Mouse (Mus musculus) erythroblast, embryonic 14.5 days (primary cell): ENCODE results near the gene Zfp169. TPM values are rescaled to one million over a fixed set of nuclear protein-coding genes. Genes with fewer than 3 reads are reported as not detected.

Experiments
- H3K27me3 ChIP-seq: 2 replicates; pipeline ENCODE4 v1.6.1; 2012; ENCODE audit warnings: inconsistent platforms; ENCODE audit not compliant: control insufficient read depth
- H3K36me3 ChIP-seq: 2 replicates; pipeline ENCODE4 v1.6.1; 2012; ENCODE audit warnings: mild to moderate bottlenecking, inconsistent platforms; ENCODE audit not compliant: control insufficient read depth
- H3K4me1 ChIP-seq: 2 replicates; pipeline ENCODE4 v1.6.1; 2012; ENCODE audit warnings: inconsistent platforms; ENCODE audit not compliant: control insufficient read depth
- H3K4me3 ChIP-seq: replicated peaks from 2 replicates; pipeline ENCODE3; 2012; ENCODE audit warnings: moderate library complexity, mild to moderate bottlenecking, inconsistent platforms
- H3K9me3 ChIP-seq: 2 replicates; pipeline ENCODE4 v1.6.1; 2012; ENCODE audit warnings: low read length, inconsistent platforms, mixed read lengths; ENCODE audit not compliant: control insufficient read depth
- GATA1 ChIP-seq: IDR thresholded peaks from 2 replicates; pipeline ENCODE4 v1.6.1; 2012; ENCODE audit warnings: low read length, inconsistent platforms, mixed read lengths
- TAL1 ChIP-seq: IDR thresholded peaks from 3 replicates; pipeline ENCODE4 v1.6.1; 2012; ENCODE audit warnings: low read length, inconsistent platforms, mixed read lengths
- polyA plus RNA-seq: library from polyadenylated mRNA; stranded (reverse); fragments of >175 nt; gene quantifications from 2 replicates; pipeline ENCODE4 v1.2.3, GENCODE M21; 2012

The Zfp169 gene
- polyA plus RNA-seq, 1 experiment: 0.01 TPM

- Histone ChIP-seq H3K36me3 (peaks cover 29% of the 10 kb centered on the region), H3K4me3 (no peak overlapping the region), H3K27me3 (no peaks in the 10 kb centered on the region), H3K9me3 (peaks cover 19% of the 10 kb centered on the region), H3K4me1 (no peaks in the 10 kb centered on the region)
- TF ChIP-seq TAL1 (no peak), GATA1 (no peak)
These were observed 22.7 kb downstream of the Zfp169 start for GRCm38 (mm10) chr13:48490396-48491182.

- H3K4me1 ChIP-seq: no peaks in the 10 kb centered on the region
- no peak for TF ChIP-seq GATA1
- no peak for TF ChIP-seq TAL1
- H3K36me3 ChIP-seq: no peaks in the 10 kb centered on the region
- no peaks in the 10 kb centered on the region for H3K27me3 ChIP-seq
- no peaks in the 10 kb centered on the region for H3K9me3 ChIP-seq
- no peak overlapping the region for H3K4me3 ChIP-seq
These were observed 29.6 kb downstream of the Zfp169 start for GRCm38 (mm10) chr13:48483606-48484005.

GRCm38 (mm10) chr13:48468656-48469180 lies 44.5 kb downstream of the Zfp169 start:
- Histone ChIP-seq H3K27me3 (no peaks in the 10 kb centered on the region), H3K36me3 (no peaks in the 10 kb centered on the region), H3K9me3 (0 out of 2 replicates have a peak, but pooled peaks cover 2% of the 10 kb centered on the region), H3K4me1 (no peaks in the 10 kb centered on the region), H3K4me3 (no peak overlapping the region)
- TF ChIP-seq GATA1: no peak
- no peak for TF ChIP-seq TAL1

- Histone ChIP-seq H3K9me3 (0 out of 2 replicates have a peak, but pooled peaks cover 2% of the 10 kb centered on the region), H3K36me3 (no peaks in the 10 kb centered on the region), H3K4me3 (no peak overlapping the region), H3K27me3 (no peaks in the 10 kb centered on the region), H3K4me1 (no peaks in the 10 kb centered on the region)
- no peak for TF ChIP-seq GATA1
- TF ChIP-seq TAL1: no peak
These were observed 47.1 kb downstream of the Zfp169 start for GRCm38 (mm10) chr13:48466186-48466585.

GRCm38 (mm10) chr13:48464170-48464569 lies 49.1 kb downstream of the Zfp169 start:
- Histone ChIP-seq H3K36me3 (no peaks in the 10 kb centered on the region), H3K4me3 (no peak overlapping the region), H3K9me3 (no peaks in the 10 kb centered on the region), H3K27me3 (no peaks in the 10 kb centered on the region), H3K4me1 (no peaks in the 10 kb centered on the region)
- TF ChIP-seq GATA1: no peak
- no peak for TF ChIP-seq TAL1

GRCm38 (mm10) chr13:48459280-48459679 lies 54.0 kb downstream of the Zfp169 start:
- no peaks in the 10 kb centered on the region for H3K36me3 ChIP-seq
- no peaks in the 10 kb centered on the region for H3K9me3 ChIP-seq
- no peaks in the 10 kb centered on the region for H3K4me1 ChIP-seq
- TF ChIP-seq GATA1: no peak
- no peak for TF ChIP-seq TAL1
- no peak overlapping the region for H3K4me3 ChIP-seq
- H3K27me3 ChIP-seq: no peaks in the 10 kb centered on the region

GRCm38 (mm10) chr13:48448119-48448518 lies 65.1 kb downstream of the Zfp169 start:
- peaks cover 12% of the 10 kb centered on the region for H3K9me3 ChIP-seq
- peaks cover 2% of the 10 kb centered on the region; the same call in 1 of the 2 replicates for H3K4me1 ChIP-seq
- TF ChIP-seq GATA1 (no peak), TAL1 (no peak)
- H3K36me3 ChIP-seq: no peaks in the 10 kb centered on the region
- H3K4me3 ChIP-seq: no peak overlapping the region
- no peaks in the 10 kb centered on the region; the same call in 1 of the 2 replicates for H3K27me3 ChIP-seq

GRCm38 (mm10) chr13:48443996-48444395 lies 69.3 kb downstream of the Zfp169 start:
- H3K4me3 ChIP-seq: no peak overlapping the region
- H3K4me1 ChIP-seq: peaks cover 2% of the 10 kb centered on the region; the same call in 1 of the 2 replicates
- H3K27me3 ChIP-seq: no peaks in the 10 kb centered on the region; the same call in 1 of the 2 replicates
- peaks cover 4% of the 10 kb centered on the region; the same call in 1 of the 2 replicates for H3K9me3 ChIP-seq
- TF ChIP-seq TAL1 (no peak), GATA1 (no peak)
- no peaks in the 10 kb centered on the region for H3K36me3 ChIP-seq

GRCm38 (mm10) chr13:48438321-48438720 lies 74.9 kb downstream of the Zfp169 start:
- H3K4me3 ChIP-seq: no peak overlapping the region
- no peaks in the 10 kb centered on the region for H3K27me3 ChIP-seq
- no peak for TF ChIP-seq GATA1
- TF ChIP-seq TAL1: no peak
- no peaks in the 10 kb centered on the region for H3K36me3 ChIP-seq
- H3K9me3 ChIP-seq: peaks cover 3% of the 10 kb centered on the region; the same call in 1 of the 2 replicates
- 0 out of 2 replicates have a peak, but pooled peaks cover 2% of the 10 kb centered on the region for H3K4me1 ChIP-seq

Other genes with a start within 250 kb of the Zfp169 start
- not detected in 2 replicates for gene A830005F24Rik, start 119 bp upstream of the Zfp169 start, polyA plus RNA-seq
- gene Ptpdc1, start 112.2 kb upstream of the Zfp169 start, polyA plus RNA-seq: not detected in 2 replicates
- not detected in 2 replicates for gene Barx1, start 149.5 kb upstream of the Zfp169 start, polyA plus RNA-seq